Mouse (Mus musculus): ENCODE results near the gene Spen. TPM values are rescaled to one million over a fixed set of nuclear protein-coding genes. Genes with fewer than 3 reads are reported as not detected.

Gene Spen
- total RNA-seq, 2 experiments from 2014 or later, result 49.4 to 53.7 TPM

DNA sequence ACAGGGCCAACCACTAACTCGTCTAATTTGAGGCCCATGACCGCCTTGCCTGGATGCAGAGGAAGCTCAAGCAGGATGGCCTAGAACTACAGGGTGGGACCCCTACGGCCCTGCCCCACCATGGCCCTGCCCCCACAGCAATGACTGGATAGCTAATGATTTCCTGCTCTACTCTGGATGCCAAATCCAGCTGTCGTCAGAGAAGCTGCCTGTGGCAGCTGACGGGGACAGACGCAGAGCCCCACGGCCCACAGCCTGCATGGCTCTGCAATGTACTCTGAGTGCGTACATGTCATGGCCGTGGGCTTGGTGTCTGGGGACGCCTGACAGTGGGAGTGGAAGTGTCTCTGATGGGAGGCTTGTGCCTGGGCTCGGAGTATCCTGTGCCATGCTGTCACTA lies 54.3 kb downstream of the Spen start:
- DNase-seq (ENCODE audit: low spot score in 2 of 2), result no peak

DNA sequence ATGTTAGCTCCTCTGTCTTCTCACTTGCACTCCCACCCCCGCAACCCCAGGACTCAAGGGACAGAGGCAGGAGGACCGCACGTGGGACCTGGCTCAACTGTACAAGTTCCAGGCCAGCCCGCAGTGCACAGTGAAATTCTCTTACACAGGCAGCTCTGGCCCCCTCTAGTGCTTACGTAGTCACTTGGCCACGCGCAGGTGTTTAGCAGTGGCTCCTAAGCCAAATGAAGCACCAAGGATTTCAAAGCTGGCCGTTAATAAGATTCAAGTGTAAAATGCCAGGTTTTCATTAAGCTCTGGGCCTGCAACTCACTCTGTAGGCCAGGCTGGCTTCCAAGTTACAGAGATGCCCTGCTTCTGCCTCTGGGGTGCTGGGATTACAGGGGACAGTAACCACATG lies 59.0 kb downstream of the Spen start:
- no peak for DNase-seq (ENCODE audit: low spot score in 2 of 2)

DNA sequence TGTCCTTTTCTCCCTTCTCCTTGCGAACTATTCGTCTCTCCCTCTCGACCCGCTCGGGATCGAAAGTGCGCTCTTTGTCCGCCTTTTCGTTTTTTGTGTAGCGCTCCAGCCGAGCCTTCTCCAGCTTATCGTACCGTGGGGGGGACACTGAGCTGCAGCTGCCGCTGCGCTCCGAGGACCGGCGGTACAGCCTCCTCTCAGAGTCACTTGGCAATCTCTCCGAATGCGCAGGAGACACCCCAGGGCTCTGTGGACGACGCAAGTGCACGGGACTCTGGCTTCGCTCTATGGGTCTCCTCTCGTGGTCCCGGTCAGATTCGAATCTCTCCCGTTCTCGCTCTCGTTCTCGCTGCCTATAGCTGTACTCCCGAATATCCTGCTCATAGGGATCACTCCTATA lies 59.6 kb downstream of the Spen start:
- DNase-seq (ENCODE audit: low spot score in 2 of 2), result no peak

DNA sequence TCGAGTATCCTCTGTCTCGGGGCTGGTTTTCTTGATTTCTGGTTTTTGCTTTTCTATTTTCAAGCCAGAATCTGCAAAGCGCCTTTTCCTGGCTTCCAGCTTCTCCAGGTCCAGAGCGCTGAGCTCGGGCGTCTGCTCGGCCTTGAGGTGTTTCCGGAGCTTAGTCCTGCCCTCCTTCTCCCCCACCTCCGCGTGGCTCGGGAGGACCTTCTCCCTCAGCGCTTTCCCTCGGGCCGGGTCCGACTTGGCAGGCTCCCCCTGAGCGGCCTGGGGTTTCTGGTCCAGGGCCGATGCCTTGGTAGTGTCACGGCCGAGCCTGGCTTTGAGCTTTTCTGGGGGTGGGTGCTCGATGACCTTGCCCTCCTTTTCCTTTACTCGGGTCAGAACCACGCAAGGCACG lies 60.2 kb downstream of the Spen start:
- peak in 1 of 2 experiments; percentile 41 for DNase-seq (ENCODE audit: low spot score in 2 of 2)

DNA sequence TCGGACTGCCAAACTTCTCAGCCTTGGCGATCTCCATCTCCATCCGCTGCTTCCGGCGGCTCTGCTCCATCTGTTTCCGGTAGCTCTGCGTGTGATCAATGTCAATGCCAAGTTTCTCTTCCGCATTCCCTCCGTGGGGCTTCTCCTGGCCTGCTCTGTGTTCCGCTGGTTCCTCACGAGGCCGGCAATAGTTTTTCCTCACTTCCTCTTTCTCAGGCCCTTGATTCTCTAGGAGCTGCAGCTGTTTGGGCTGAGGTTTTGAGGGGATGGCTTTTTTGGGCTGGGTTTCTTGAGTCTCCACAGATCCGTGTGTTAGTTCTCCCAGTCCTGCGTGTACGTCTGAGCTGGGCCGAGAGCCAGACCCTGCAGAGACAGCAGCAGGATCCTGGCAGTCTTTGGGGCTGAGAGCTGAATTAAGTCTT lies 60.7 kb downstream of the Spen start:
- no peak for DNase-seq (ENCODE audit: low spot score in 2 of 2)

DNA sequence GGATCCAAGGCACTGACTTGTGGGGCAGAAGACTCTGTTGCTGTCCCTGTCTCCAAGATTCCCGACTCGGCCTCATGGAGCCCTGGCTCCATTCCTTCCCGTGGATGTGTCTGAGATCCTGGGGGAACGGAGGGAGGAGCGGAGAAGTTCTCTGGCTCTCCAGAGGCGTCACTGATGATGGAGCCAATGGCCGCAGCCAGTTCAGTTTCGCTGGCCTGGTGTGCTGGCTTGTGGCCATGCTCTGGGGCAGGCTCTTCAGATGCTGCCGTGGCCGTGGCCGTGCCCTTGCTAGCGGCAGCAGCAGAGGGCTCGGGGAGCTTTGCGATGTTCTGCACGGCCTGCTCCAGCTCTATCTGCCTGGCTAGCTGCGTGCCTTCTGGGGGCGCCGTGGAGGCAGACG lies 64.0 kb downstream of the Spen start:
- DNase-seq (ENCODE audit: low spot score in 2 of 2), result no peak

DNA sequence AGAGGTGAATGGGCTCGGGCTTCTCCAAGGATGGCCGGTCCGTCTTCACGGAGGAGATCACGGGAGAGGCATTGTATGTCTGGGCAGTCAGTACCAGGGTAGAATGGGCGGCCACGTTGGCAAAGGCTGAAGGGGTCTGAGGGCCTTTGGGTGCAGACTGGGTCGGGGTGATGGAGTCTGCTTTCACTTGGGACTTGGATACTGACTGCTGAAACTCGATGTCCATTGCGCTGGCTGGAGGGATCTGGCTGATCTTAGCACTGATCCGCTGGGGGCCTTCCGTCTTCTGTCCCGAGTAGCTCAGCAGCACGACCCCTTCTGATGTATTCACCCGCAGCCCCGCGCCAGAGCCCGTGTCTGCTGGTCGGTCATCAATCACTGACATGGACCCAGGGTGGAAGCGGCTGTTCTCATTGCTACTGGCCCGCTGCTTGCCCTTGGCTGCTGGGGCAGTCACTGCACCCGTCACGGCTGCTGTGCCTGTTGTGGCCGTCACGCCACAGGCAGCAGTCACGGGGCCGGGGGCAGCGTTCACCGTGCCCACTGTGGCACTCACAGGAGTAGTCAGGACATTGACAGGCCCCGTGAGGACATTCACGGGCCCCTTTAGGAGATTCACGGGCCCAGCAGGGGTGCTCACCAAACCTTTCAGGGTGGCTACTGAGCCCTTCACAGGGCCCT lies 65.6 kb downstream of the Spen start:
- DNase-seq (ENCODE audit: low spot score in 2 of 2), result no peak

DNA sequence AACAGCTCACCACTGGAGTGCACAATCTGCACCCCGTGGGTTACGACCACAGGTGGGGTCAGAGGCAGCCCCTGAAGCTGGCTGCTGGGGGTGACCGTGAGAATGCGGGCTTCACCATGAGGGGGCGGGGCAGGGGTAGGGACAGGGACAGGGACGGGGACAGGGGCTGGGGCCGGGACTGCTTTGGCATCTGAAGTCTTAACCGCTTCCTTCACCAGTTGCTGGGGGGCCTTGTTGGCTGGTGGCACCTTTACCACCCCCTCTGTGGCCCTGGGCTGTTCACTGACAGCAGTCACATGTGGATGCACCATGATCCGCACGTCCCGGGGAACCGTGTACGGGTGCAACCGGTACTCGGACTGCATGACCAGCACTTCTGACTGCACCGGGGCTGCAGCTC lies 66.9 kb downstream of the Spen start:
- no peak for DNase-seq (ENCODE audit: low spot score in 2 of 2)

DNA sequence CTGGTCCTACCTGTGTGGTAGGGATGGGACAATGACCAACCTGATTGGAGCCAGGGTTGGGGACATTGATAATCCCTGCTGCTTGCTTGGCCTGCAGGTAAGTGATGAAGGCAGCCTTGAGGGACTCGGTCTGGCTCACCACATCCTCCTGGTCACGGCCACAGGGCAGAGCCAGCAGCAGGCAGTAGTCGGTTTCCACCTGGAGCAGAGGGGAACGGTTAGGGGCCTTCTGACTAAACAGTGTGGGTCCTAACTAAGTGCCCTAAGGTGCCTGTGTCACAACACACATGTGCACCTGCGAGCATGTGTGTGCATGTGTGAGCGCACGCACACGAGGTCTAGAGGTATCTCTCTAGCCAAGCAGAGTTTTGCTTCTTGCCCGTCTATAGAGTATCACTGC lies 69.1 kb downstream of the Spen start:
- DNase-seq (ENCODE audit: low spot score in 2 of 2), result no peak

DNA sequence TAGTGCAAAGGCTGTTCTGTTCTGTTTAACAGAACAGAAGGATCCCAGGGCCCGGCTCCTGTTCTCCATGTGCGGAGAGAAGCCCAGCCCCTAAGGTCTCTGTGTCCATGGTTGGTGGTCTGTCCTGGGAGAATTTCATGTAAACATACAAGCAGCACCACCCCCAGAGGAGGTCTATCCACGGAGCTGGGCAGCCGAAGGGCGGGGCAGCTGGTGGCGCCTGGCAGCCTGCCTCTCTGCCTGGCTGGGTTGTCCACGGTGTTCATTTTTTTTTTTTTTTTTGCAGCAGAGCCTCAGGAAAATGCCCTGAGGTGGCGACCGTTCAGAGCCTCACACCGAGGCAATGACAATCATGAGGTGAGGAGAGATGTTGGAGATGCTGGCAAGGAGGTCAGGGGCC lies 69.8 kb downstream of the Spen start:
- no peak for DNase-seq (ENCODE audit: low spot score in 2 of 2)

DNA sequence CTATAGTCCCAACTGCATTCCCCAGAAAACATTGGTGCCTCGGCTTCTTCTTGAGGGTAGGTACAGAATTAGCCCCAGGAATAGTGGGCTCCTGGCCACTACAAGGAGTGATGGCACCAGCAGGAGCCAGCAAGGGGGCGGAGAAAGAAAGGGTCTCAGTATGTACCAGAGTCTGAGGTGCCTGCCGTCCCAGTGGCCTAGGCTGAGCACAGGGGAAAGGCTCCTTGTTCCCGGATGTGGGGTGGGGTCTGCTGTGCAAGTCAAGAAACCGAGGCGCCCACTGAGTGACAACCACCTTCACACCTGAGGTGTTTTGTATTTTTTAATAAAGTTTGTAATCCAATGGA lies 70.8 kb downstream of the Spen start:
- DNase-seq (ENCODE audit: low spot score in 2 of 2), result no peak

DNA sequence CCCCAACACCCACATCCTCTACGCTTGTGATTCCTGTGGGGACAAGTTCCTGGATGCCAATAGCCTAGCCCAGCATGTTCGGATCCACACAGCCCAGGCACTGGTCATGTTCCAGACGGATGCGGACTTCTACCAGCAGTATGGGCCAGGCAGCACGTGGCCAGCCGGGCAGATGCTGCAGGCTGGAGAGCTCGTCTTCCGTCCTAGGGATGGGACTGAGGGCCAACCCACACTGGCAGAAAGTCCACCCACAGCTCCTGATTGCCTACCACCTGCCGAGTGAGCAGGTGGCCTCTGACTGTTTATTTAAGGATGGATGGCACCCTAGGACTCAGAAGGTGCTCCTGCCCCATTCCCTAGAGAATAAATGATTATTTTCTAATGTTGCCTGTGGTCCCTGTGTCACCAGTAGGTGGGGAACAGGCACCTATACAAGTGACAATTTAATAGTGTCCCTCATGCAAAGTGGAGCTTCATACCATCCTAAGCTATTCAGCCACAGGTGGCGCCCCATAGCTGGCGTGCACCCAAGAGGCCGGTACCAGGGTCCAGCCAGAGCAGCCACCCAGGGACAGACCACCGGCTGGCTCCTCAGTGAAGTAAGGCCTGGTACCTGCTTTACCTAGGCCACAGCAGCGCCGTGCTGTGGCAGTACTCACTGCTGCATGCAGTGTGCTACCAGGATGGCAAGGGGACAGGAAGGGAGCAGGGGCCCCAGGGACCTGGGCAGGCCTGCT lies 71.4 kb downstream of the Spen start:
- no peak for DNase-seq (ENCODE audit: low spot score in 2 of 2)

DNA sequence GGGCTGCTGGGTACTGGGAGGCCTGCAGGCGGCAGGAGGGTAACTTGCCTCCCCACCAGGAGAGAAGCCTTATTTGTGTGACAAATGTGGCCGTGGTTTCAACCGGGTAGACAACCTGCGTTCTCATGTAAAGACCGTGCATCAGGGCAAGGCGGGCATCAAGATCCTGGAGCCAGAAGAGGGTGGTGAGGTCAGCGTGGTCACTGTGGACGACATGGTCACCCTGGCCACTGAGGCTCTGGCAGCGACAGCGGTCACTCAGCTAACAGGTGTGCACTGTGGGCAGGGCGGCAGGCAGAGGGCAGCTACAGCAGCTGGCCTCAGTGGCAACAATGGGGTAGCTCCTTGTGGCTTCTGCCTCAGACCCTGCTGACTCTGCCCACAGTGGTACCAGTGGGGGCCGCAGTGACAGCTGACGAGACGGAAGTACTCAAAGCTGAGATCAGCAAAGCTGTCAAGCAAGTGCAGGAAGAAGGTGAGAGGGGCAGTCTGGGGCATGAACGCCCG lies 72.1 kb downstream of the Spen start:
- DNase-seq (ENCODE audit: low spot score in 2 of 2), result no peak

DNA sequence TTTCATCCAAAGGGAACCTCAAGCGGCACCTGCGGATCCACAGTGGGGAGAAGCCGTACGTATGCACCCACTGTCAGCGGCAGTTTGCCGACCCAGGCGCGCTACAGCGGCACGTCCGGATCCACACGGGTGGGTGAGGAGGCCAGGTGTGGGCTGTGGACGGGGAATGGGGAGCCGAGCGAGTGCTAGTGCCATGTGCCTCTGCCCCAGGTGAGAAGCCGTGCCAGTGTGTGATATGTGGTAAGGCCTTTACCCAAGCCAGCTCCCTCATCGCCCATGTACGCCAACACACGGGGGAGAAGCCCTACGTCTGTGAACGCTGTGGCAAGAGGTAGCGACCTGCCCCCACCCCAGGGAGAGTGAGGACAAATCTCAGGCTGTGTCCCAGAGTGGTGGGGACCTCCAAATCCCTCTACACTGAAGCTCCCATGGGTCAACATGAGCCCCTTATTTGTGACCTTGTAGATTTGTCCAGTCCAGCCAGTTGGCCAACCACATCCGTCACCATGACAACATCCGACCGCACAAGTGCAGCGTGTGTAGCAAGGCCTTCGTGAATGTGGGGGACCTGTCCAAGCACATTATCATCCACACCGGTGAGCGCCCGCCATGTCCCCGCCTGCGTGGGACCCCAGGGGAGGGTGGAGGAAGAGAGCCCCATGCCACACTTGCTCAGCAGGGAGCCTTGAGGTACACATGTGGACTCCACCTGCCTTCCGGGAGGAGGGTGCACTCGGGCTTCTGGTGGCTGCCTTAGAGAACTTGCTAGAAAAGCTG lies 72.7 kb downstream of the Spen start:
- no peak for DNase-seq (ENCODE audit: low spot score in 2 of 2)

DNA sequence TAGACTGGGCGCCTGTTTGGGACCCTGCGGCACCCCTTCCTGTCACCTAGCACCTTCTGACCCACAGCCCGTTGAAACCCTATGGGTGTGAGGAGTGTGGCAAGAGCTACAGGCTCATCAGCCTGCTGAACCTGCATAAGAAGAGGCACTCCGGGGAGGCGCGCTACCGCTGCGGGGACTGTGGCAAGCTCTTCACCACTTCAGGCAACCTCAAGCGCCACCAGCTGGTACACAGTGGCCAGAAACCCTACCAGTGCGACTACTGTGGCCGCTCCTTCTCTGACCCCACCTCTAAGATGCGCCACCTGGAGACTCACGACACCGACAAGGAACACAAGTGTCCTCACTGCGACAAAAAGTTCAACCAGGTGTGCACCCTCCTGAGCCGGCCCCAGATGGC lies 73.7 kb downstream of the Spen start:
- no peak for DNase-seq (ENCODE audit: low spot score in 2 of 2)

DNA sequence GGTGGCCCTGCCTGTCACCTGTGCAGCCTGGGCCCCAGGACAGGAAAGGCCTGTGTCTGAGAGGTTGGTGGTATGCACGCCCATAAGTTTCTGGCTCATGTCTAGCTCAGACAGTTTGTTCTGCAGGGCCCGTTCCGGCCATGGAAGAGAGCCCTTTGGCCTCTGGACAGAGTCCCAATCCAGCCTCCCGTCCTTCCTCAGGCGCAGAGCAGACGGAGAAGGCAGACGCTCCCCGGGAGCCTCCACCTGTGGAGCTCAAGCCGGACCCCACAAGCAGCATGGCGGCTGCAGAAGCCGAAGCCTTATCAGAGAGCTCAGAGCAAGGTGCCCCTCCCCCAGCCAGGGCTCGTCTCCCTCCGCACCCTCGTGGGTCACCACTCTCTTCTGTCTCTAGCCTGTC lies 74.9 kb downstream of the Spen start:
- no peak for DNase-seq (ENCODE audit: low spot score in 2 of 2)

DNA sequence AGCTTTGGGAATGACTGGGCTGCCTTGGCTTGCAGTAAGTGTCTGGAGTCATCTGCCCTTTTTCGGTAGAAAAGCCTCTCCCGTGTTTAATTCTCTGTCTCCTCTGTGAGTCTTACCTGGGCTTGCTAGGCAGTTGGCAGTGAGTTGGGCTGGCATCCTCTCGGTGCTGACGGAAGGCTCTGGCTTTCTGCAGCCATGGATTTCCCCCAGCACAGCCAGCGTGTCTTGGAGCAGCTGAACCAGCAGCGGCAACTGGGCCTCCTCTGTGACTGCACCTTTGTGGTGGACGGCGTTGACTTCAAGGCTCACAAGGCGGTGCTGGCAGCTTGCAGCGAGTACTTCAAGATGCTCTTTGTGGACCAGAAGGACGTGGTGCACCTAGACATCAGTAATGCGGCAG lies 76.8 kb downstream of the Spen start:
- no peak for DNase-seq (ENCODE audit: low spot score in 2 of 2)

DNA sequence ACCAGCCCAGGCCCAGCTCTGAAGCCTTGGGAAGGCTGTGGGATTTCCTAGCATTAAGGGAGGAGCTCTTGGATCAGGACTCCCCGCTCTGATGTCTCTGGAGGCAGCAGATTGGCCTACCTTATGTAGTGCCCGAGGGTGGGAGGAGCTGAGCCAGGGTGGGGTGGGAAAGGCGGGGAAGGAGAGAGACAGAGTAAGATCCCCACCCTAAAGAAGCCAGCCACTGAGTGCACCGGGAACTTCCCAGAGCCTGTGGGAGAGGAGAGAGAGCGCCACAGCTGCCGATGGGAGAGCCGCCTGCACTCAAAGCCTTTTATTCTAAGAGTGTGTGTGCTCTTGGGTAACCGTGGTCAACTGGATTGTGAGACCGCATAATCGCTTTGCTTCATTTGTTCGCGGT lies 77.3 kb downstream of the Spen start:
- DNase-seq (ENCODE audit: low spot score in 2 of 2), result no peak

DNA sequence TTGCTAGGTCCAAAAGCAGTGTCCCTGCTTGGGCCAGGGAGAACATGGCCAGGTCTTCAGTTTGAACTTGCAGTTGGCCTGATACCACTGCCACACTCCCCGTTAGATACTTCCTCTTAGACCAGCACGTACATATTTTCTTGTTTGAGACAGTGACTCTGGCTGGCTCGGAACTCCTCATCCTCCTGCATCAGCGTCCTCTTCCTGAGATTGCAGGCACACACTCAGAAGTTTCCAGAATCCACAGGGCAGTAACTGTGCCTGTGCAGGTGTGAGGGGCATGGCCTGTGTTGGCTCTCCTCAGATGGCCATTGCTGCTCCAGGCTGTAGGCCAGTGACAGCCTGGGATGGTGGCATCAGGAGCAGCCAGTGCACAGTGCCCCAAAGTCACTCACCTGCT lies 77.9 kb downstream of the Spen start:
- no peak for DNase-seq (ENCODE audit: low spot score in 2 of 2)

DNA sequence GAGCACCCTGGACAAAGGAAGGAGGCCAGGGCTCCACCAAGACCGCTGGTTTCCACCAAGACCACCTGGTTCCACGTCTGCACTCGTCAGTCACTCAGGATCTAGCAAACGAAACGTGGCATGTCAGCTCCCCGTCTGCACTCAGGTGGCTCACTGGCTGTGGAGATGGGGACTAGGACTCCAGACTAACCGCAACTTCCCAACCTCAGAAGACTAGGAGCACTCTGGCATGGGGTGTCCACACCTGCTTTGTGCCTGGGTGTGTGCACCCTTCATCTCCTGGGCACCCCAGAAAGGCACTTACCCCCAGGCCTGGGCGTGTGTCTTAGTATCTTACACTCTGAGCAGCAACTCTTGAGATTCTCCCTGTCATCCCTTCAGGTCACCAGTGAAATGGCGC lies 78.6 kb downstream of the Spen start:
- no peak for DNase-seq (ENCODE audit: low spot score in 2 of 2)

DNA sequence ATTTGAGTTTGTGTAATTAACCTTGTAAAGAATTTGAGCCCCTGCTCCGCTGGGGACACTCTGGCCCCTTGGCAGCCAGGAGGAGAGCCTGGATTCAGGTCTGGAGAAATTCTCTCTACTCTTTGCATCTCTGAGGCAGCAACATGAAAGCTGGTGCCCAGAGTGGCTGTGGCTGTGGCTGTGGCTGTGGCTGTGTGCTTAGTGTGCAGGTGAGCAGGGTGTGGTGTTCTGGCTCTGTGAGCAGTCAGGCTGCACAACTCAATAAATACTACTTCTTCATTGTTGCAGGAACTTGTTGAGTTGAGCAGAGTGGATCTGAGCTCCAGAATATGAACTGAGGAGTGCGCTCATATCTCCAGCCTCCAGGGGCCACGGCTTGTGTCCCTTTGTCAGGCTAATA lies 79.5 kb downstream of the Spen start:
- DNase-seq (ENCODE audit: low spot score in 2 of 2), result no peak

DNA sequence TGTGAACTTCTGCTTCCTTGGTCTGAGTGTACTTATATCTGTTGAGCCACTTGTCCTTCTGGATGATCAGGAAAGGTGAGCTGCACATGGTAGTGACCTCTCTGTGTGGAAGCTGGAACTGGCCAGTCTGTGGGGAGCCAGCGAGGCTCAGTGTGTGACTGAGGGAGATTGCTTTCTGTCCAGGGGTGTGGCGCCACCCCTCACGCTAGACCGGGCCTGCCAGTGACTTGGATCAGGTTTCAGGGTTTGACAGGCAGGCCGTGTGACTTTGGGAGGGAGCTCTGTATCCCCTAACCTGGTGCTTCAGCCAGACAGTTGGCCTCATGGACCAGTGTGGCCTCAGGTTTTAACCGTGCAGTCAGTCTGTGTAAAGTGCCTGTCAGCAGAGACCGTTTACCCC lies 80.2 kb downstream of the Spen start:
- DNase-seq (ENCODE audit: low spot score in 2 of 2), result no peak

All from adrenal gland, adult 18-20 months (tissue).